25 mouse cellular contexts compared by ENCODE assay signal in genomic region chr13:111266855-111267254, GRCm38 (mm10). TPM values are rescaled to one million over a fixed set of nuclear protein-coding genes. Genes with fewer than 3 reads are reported as not detected.
DNase-seq lines count a peak whose midpoint lies in the region; ATAC-seq and TF ChIP-seq lines count a peak whose summit lies in the region.
"Had no signal": no experiment of that assay in that cellular context is flagged by ENCODE, and none has a peak within 500 bp of the region (broad histone marks: within the 10 kb centered on the region; RNA-seq: fewer than 3 reads in every experiment).

No protein-coding gene starts in this region.

- DNase-seq in forebrain, embryonic 10.5 days (ENCODE audit: extremely low spot score, low spot score) = no peak
- DNase-seq in forebrain, embryonic 11.5 days (ENCODE audit: low spot score) = no peak
- DNase-seq in kidney, adult 11 months = no peak
- DNase-seq in testis, postnatal 10 days (ENCODE audit: low spot score) = no peak
- no peak for DNase-seq in liver, embryonic 11.5 days (ENCODE audit: low spot score)
- DNase-seq in c-Kit-positive CD71-positive TER-119-positive erythroid progenitor cells, embryonic 14.5 days (ENCODE audit: low spot score) = no peak
- DNase-seq: adrenal gland, adult 2 months; cerebellum, adult 9-11 months; gastrocnemius, postnatal 10 days; heart, adult 11 months; left cerebral cortex, postnatal 4 days; liver, embryonic 13.5 days; right cerebral cortex, postnatal 25 days; thymus, postnatal 25 days had no signal

- no peak overlapping the region for H3K4me3 ChIP-seq in forebrain, embryonic 10.5 days
- no peak overlapping the region for H3K4me3 ChIP-seq in forebrain, embryonic 11.5 days (ENCODE audit: low read depth, low read length)
- no peak overlapping the region for H3K4me3 ChIP-seq in kidney, embryonic 16.5 days (ENCODE audit: low read length)
- no peak overlapping the region for H3K4me3 ChIP-seq in testis, adult 2 months (ENCODE audit: control insufficient read depth, low read depth, low read length)
- H3K4me3 ChIP-seq in liver, embryonic 11.5 days (ENCODE audit: low read depth, low read length) = no peak overlapping the region
- H3K4me3 ChIP-seq: hindbrain, embryonic 13.5 days; intestine, embryonic 15.5 days; layer of hippocampus, adult 2 months; liver, embryonic 13.5 days; megakaryocyte, embryonic 14.5 days had no signal

- H3K4me1 ChIP-seq in forebrain, embryonic 10.5 days = peaks cover 24% of the 10 kb centered on the region
- no peaks in the 10 kb centered on the region for H3K4me1 ChIP-seq in forebrain, embryonic 11.5 days (replicated peaks; ENCODE audit: control insufficient read depth, insufficient read depth, low read length)
- H3K4me1 ChIP-seq in kidney, embryonic 16.5 days (ENCODE audit: insufficient read depth, low read length) = peaks cover 12% of the 10 kb centered on the region; the same call in 1 of the 2 replicates
- H3K4me1 ChIP-seq in testis, adult 2 months (ENCODE audit: control insufficient read depth, insufficient read depth, low read length) = no peaks in the 10 kb centered on the region
- H3K4me1 ChIP-seq in liver, embryonic 11.5 days (replicated peaks; ENCODE audit: control insufficient read depth, insufficient read depth, low read length) = no peaks in the 10 kb centered on the region
- H3K4me1 ChIP-seq: hindbrain, embryonic 13.5 days; liver, embryonic 13.5 days had no signal

- TF ChIP-seq POLR2A in testis, adult 2 months (IDR thresholded peaks at IDR 0.05; ENCODE audit: control insufficient read depth, low read depth, low read length) = no peak

- 70% methylated on average over 5 of the region's 5 CpGs for WGBS in forebrain, embryonic 10.5 days
- 73% methylated on average over 5 of the region's 5 CpGs for WGBS in forebrain, embryonic 11.5 days
- WGBS in kidney, embryonic 16.5 days = 70% methylated on average over 5 of the region's 5 CpGs
- WGBS in liver, embryonic 11.5 days = 80% methylated on average over 5 of the region's 5 CpGs

- H3K27me3 ChIP-seq in forebrain, embryonic 10.5 days (ENCODE audit: poor library complexity, severe bottlenecking) = no peaks in the 10 kb centered on the region
- no peaks in the 10 kb centered on the region for H3K27me3 ChIP-seq in forebrain, embryonic 11.5 days (ENCODE audit: control insufficient read depth, insufficient read depth, low read length)
- H3K27me3 ChIP-seq in kidney, embryonic 16.5 days (ENCODE audit: insufficient read depth, low read length) = no peaks in the 10 kb centered on the region
- no peaks in the 10 kb centered on the region for H3K27me3 ChIP-seq in testis, adult 2 months (ENCODE audit: control insufficient read depth, insufficient read depth, low read length)
- no peaks in the 10 kb centered on the region for H3K27me3 ChIP-seq in liver, embryonic 11.5 days (replicated peaks; ENCODE audit: control insufficient read depth, insufficient read depth, low read length)
- H3K27me3 ChIP-seq: hindbrain, embryonic 13.5 days; intestine, embryonic 15.5 days; liver, embryonic 13.5 days had no signal

- H3K27ac ChIP-seq in forebrain, embryonic 10.5 days = 0 out of 2 replicates have a peak overlapping the region, but pooled peaks have one; percentile 44
- H3K27ac ChIP-seq in forebrain, embryonic 11.5 days (ENCODE audit: low read depth, low read length) = no peak overlapping the region
- H3K27ac ChIP-seq in kidney, embryonic 16.5 days (ENCODE audit: low read length) = peak overlapping the region; percentile 31; the same call in 1 of the 2 replicates
- H3K27ac ChIP-seq in testis, adult 2 months (ENCODE audit: control insufficient read depth, insufficient read depth, low read depth, low read length) = peak overlapping the region; percentile 3; the same call in 1 of the 2 replicates
- H3K27ac ChIP-seq in liver, embryonic 11.5 days (ENCODE audit: low read depth, low read length) = no peak overlapping the region
- H3K27ac ChIP-seq: hindbrain, embryonic 13.5 days; kidney, postnatal 0 days; liver, embryonic 13.5 days had no signal

- H3K9ac ChIP-seq in forebrain, embryonic 11.5 days (ENCODE audit: low read length) = no peak overlapping the region
- H3K9ac ChIP-seq in kidney, embryonic 16.5 days (replicated peaks; ENCODE audit: low read length) = no peak overlapping the region
- H3K9ac ChIP-seq in liver, embryonic 11.5 days (ENCODE audit: low read depth, low read length) = no peak overlapping the region
- H3K9ac ChIP-seq: hindbrain, embryonic 13.5 days; intestine, embryonic 15.5 days; liver, embryonic 13.5 days had no signal

- no peak for ATAC-seq in forebrain, embryonic 11.5 days (replicated peaks; ENCODE audit: low FRiP score)
- ATAC-seq in kidney, embryonic 16.5 days (ENCODE audit: low FRiP score, low TSS enrichment) = no peak
- no peak for ATAC-seq in liver, embryonic 11.5 days (replicated peaks; ENCODE audit: low FRiP score)
- ATAC-seq: forebrain, embryonic 14.5 days; intestine, embryonic 15.5 days; lung, postnatal 0 days; midbrain, embryonic 16.5 days had no signal

- no peaks in the 10 kb centered on the region for H3K36me3 ChIP-seq in forebrain, embryonic 10.5 days (replicated peaks)
- no peaks in the 10 kb centered on the region for H3K36me3 ChIP-seq in forebrain, embryonic 11.5 days (ENCODE audit: control insufficient read depth, insufficient read depth, low read length)
- H3K36me3 ChIP-seq in kidney, embryonic 16.5 days (ENCODE audit: insufficient read depth, low read length) = no peaks in the 10 kb centered on the region
- H3K36me3 ChIP-seq in testis, adult 2 months (ENCODE audit: control insufficient read depth, insufficient read depth, low read length) = no peaks in the 10 kb centered on the region
- H3K36me3 ChIP-seq in liver, embryonic 11.5 days (ENCODE audit: control insufficient read depth, insufficient read depth, low read length) = no peaks in the 10 kb centered on the region
- H3K36me3 ChIP-seq: hindbrain, embryonic 13.5 days; intestine, embryonic 15.5 days; liver, embryonic 13.5 days had no signal

- no peak overlapping the region for H3K4me2 ChIP-seq in forebrain, embryonic 11.5 days (ENCODE audit: low read depth, low read length, severe bottlenecking)
- H3K4me2 ChIP-seq in kidney, embryonic 16.5 days (replicated peaks; ENCODE audit: low read depth, low read length) = no peak overlapping the region
- no peak overlapping the region for H3K4me2 ChIP-seq in liver, embryonic 11.5 days
- H3K4me2 ChIP-seq: hindbrain, embryonic 13.5 days; intestine, embryonic 15.5 days; liver, embryonic 13.5 days had no signal

- no peaks in the 10 kb centered on the region for H3K9me3 ChIP-seq in forebrain, embryonic 10.5 days
- H3K9me3 ChIP-seq in forebrain, embryonic 11.5 days (ENCODE audit: control insufficient read depth, low read length) = no peaks in the 10 kb centered on the region
- no peaks in the 10 kb centered on the region for H3K9me3 ChIP-seq in kidney, embryonic 16.5 days (ENCODE audit: low read length)
- no peaks in the 10 kb centered on the region for H3K9me3 ChIP-seq in liver, embryonic 11.5 days (ENCODE audit: control insufficient read depth, low read length)
- H3K9me3 ChIP-seq: hindbrain, embryonic 13.5 days; intestine, embryonic 15.5 days; liver, embryonic 13.5 days; megakaryocyte, embryonic 14.5 days had no signal

- TF ChIP-seq CTCF in testis, adult 2 months (IDR thresholded peaks at IDR 0.05; ENCODE audit: control insufficient read depth, insufficient read depth, insufficient replicate concordance, low read depth, low read length) = no peak

RNA-seq across cellular contexts. Expression of gene Actbl2, which starts 12.0 kb away (rescaled TPM):
- not detected in 2 replicates for polyA plus RNA-seq in forebrain, embryonic 10.5 days (2016; fragmentation: Nextera tagmentation; extraction: Ambion mirVana)
- polyA plus RNA-seq in forebrain, embryonic 11.5 days (2014; fragmentation: Nextera tagmentation; extraction: Ambion mirVana) = not detected in 2 replicates
- not detected in 2 replicates for polyA plus RNA-seq in kidney, embryonic 16.5 days (2015; fragmentation: Nextera tagmentation; extraction: Ambion mirVana)
- polyA plus RNA-seq in testis, adult 2 months (2012; rRNA removed) = 0.05 TPM in 1 of 2 replicates, not detected in the other
- not detected in 2 replicates for polyA plus RNA-seq in liver, embryonic 11.5 days (2014; fragmentation: Nextera tagmentation; extraction: Ambion mirVana)
- polyA plus RNA-seq: adrenal gland, adult 2 months; forebrain, embryonic 14.5 days; heart, embryonic 16.5 days; hindbrain, embryonic 13.5 days; intestine, embryonic 15.5 days; kidney, postnatal 0 days; liver, embryonic 13.5 days; lung, postnatal 0 days; midbrain, embryonic 16.5 days had no signal

Comparison
In these comparisons a context has a peak if more than half of its experiments do, and no peak if none do; other contexts are left out.
1. H3K27ac ChIP-seq: peak in forebrain, embryonic 10.5 days (single experiment), kidney, embryonic 16.5 days (single experiment) and testis, adult 2 months (single experiment); none in forebrain, embryonic 11.5 days (single experiment) and liver, embryonic 11.5 days (single experiment).